Mouse (Mus musculus) heart, postnatal 14 days (tissue): Measurements from ENCODE around the gene Morn1. TPM values are rescaled to one million over a fixed set of nuclear protein-coding genes. Genes with fewer than 3 reads are reported as not detected.

Experiments used
- DNase-seq, 2 experiments: peaks; one replicate each; pipeline ENCODE4 v3.0.0; 2021 to 2022
- intact Hi-C: fragments of 180-260 bp; cut with DNase I; formaldehyde crosslinking; loops from one replicate; pipeline ENCODE4 v1.15.1; 2025
- total RNA-seq, 2 experiments: library from RNA; stranded (reverse); gene quantifications; 2 replicates each; pipeline ENCODE4 v1.2.3; 2021

The Morn1 gene
- total RNA-seq, 2 experiments from 2014 or later: 1.4 to 3.8 TPM

DNA sequence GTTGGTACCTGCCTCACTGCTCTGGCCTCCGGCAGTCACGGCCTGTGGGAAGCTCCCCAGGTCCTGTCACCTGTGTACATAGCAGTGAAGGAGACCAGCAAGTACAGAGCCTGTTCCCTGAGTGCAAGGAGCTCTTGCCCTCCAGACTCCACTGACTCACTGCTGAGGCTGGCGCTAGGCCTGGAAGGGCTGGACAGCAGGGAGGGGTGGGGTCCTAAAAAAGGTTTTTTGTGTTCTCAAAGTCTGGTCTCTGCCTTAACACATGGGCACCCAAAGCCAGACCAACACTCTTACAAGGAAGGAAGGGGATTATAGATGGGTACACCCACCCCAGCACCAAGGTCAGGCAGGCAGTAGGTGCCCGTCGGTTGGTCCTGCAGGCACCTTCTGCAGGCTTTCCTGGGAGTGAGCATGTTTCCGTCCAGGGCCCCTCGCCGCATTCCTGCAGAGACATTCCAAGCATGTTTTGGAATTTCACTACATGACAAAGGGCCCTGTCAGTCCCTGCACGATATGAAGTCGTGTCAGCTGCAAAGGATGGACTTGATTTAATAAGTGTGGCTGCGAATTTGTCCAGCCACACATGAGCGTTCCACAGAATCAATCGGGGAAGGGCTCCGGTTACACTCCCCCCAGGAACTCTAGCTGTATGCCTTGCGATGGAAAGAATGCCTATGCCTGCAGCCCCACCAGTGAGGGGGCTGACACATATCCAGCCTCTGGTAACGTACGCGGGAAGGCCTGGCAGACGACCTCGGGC, 47.5 kb downstream of the Morn1 start:
- intact Hi-C loops: loop anchor here (5.0 kb wide), 2 partner anchors 37 to 88 kb away; partner anchors contain the start of gene Ski
- peak; percentile 51 to 58 for DNase-seq

DNA sequence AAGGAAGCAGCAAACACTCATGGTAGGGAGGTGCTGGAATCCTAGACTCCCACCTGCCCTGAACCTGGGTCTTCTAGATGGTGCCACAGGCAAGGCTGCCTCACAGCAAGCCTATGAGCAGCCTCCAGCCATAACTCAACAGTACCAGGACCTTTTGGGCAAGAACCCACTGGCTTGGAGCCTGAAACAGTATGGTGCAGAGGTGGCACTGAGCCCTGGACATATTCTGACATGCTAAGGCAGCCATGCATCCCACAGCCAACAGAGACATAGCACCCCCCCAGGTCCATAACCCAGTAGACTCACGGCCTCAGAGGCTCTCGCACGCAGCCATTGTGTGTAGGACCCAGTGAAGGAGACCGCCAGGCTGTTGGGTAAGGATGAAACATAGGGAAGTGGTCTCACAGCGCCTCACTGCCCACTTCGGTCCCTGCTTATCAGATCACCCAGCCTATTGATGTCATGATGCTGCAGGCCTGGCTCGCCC, 48.4 kb downstream of the Morn1 start:
- DNase-seq: no peak
- intact Hi-C loops: loop anchor here (5.0 kb wide), 2 partner anchors 37 to 88 kb away; partner anchors contain the start of gene Ski

DNA sequence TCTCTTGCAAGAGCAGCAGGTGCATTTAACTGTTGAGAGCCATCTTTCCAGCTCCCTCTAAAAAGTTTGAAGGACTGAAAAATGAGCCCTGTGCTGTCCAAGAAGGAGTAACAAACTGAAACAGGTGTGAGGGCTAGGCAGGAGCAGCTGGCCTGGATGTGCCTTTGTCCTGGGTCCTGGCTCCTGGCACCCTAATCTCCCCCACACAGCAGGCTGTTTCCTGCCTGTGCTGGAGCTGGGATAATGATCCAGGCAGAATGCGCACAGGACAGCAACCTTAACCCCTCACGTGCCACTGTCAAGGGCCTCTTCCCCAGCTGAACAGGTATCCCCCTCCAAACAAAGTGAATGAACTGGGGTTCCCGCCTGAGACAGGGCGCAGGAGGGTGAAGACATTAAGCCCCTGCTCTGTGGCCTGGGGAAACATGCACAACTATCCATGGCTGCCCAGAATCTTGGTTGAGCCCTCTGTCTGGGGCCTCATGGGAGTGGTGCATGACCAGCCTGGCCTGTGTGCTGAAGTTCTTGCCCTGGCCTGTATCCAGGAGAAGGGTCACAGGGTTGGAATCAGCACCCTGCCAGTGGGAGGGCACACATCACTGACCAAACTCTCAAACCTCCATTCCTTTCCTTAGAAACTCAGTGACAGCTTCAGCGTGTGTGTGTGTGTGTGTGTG, 49.7 kb downstream of the Morn1 start:
- intact Hi-C loops: no loop called here
- peak in 1 of 2 experiments; percentile 58 for DNase-seq

DNA sequence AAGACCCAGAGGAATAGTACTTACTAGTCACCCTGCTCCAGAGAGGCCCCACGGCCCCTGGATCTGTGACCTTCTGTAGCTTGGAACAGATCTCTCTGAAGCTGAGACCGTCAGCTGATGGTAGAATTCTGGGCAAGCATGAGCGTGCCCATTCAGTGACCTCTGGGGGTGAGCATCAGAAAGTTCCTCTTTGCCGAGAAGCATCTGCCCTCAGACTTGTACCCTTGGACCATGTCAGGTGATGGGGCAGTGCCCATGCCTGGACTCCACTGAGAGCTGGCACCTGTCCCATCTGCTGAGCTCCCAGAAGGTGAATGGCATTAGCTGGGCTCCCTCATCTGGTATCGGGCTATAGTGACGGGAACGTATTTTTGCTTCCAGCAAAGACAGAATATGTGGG, 51.5 kb downstream of the Morn1 start:
- intact Hi-C loops: no loop called here
- DNase-seq: peak in 1 of 2 experiments; percentile 48

DNA sequence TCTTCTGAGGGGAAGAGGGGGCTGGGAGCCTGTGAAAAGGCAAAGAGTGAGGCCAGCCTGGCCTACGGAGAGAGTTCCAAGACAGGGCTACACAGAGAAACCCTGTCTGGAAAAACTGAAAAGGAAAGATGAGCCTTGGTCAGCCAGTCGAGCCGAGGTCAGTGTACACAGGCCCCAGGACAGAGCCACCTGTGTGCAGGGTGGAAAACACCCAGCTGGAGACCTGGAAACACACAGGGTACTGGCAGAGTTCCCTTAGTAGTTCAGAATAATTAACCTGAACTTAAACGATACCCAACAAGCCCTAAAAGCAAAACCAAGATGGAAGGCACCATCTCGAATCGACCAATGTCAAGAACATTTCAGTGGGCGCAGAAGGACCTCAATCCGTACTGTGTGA, 52.1 kb downstream of the Morn1 start:
- intact Hi-C loops: no loop called here

DNA sequence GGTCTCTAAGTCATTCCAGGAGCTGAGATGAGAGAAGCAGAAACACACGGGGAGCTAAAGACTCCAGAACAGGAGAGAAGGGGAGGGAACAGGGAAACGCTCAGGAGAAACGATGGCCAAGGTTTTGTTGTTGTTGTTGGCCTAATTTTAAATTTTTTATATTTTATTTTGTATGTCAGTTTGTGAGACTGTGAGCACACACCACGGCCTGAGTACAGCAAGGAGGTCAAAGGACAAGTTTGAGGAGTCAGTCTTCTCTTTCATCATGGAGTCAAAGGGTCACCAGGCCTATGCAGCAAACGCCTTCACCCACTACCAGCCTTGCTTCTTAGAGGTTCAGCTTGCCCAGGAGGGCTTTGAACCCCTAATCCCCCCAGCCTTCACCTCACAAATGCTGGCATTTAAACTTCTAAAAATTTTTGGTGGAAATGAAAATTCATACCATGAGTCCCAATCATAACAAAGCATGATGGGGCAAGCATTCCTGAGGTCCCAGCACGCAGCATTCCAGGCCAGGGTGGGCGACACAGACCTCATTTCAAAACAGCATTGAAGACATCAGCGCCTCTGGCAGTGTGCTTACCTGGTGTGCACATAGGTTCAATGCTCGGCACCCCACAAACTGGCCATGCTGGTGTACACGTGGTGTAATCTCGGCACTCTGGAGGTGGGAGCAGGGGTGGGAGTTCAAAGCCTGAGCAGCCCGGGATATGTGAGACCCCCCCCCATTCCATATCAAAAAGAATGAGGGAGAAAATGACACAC, 53.1 kb downstream of the Morn1 start:
- intact Hi-C loops: no loop called here
- DNase-seq: no peak

More for the DNA sequence above, 52.1 kb downstream of the Morn1 start:
- DNase-seq: no peak

DNA sequence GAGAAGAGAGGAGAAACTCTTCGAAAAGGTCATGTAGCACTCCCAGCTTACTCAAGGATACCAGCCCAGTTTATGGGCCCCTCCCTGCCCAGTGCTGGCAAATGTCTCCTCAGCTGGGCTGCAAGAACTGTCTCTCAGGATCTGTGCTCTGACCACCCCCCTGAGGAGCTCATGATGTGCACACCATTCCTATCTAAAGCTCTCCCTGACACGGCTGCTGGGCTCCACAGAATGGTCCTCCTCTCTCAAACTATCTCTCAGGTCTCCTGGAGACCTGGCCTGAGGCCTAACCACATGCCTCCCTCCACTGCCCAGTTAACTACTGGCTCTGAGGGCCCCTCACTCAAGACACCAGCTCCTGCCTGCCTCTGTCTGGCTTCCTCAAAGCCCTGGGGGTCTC, 53.8 kb downstream of the Morn1 start:
- no peak for DNase-seq
- intact Hi-C loops: no loop called here

DNA sequence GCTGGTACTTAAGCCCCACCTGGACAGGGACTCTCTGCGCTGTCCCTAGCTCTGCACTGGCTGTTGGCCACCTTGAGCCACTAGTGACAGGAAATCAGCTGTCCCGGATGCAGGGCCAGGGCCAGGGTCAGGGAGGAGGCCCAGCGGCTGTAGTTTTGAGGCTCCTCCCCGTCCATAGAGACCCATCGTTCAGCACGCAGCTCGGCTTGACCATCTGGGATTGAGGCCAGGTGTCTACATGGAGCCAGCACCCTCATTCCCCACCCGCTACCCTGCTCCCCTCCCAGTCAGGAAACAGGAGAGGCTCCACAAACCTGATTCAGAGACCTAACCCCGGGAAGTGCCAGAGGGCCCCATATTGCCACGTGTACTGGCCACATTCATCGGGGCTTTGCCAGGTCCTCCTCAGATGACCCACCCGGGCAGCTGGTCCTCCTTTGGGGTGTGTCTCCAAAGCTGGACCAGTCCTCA, 54.5 kb downstream of the Morn1 start:
- intact Hi-C loops: no loop called here
- peak; percentile 81 to 82 for DNase-seq

DNA sequence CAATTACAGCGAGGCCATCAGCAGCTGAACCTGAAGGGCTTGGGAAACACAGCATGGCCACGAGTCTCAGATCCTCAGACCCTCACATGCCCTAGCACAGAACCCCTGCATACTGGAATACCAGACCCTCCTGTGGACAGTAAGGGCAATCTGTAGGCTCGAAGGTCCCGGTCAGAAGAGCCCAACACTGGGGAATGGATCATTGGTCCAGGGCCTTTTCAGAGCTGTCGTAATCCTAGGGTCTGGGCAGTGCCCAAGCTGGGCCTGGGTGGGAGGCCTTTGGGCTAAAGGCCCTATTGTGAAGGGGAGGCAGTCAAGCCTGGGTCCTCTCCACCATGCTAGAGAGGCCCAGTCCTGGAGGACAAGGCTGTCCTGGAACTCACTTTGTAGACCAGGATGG, 56.5 kb downstream of the Morn1 start:
- no peak for DNase-seq
- intact Hi-C loops: no loop called here

DNA sequence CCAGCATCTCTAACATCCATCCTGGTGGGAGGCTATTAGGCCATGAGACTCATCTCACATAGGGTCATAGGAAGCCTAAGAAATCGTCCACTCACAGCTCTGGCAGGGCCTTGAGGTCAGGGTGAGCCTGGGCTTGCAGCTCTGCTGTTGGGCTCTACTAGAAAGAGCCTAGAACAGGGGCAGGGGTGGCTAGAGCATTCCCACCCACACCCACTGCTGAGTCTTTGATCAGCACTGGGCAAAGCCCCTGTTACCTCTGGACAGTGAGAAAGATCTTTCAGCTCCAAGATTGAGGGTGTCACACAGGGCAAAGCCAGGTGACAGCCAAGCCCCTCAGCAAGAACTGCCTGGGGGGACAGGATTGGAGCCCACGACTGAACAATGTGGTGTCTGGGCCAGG, 57.0 kb downstream of the Morn1 start:
- intact Hi-C loops: no loop called here
- no peak for DNase-seq

DNA sequence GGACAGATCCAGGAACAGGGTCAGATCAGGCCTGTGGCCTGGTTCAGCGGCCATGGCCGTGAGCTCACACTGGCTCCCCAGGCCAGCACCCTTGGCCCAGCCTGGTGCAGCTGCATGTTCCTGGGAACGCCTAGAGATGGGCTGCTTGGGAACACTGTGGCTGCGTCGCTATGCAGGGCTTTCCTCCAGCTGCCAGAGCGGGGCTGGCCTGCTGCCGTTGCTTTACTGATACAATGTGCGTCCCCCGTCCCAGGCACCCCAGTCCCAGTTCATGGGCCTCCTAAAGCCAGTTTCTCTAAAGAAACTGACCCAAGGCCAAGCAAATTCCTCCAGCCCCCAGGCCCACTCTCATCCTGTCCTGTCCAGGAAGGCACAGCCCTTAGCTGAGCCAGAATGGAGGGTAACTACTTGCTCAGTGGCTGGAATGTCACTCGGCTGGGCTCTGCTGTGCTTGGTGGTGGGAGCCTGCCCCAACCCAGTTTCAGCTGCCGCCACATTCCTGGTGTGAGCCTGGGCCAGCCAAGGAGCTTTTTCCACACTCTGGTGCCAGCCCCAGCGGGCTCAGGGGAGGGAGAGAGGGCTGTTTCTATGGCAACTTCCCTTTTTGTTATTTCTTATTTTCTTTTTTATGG, 57.6 kb downstream of the Morn1 start:
- DNase-seq: peak; percentile 80 to 85
- intact Hi-C loops: no loop called here

DNA sequence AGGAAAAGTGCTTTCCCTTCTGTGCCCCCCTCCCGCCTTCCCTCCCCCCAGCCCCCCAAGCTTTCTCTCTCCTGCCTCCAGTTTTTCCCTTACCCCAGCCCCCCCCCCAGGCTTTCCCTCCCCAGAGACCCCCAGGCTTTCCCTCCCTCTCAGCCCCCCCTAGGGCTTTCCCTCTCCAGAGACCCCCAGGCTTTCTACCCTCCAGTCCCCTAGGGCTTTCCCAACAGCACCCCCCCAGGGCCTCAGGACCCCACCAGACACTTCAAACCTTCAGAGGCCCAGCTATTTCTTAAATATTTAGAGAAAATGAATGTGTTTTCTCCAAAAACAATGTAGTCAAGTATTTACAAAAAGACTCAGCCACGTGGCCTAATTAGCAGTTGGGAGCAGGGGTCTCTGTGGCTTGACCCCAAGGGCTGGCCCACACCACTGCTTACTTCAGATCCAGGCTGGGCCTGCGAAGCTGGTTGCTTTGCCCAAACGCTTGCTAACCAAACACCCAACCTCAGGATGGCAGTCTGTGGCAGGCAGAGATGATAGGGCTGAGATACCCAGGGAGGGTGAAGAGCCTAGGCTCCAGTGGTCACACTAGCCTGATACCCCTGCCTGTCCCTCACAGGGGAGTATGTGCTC, 58.3 kb downstream of the Morn1 start:
- intact Hi-C loops: no loop called here
- no peak for DNase-seq

DNA sequence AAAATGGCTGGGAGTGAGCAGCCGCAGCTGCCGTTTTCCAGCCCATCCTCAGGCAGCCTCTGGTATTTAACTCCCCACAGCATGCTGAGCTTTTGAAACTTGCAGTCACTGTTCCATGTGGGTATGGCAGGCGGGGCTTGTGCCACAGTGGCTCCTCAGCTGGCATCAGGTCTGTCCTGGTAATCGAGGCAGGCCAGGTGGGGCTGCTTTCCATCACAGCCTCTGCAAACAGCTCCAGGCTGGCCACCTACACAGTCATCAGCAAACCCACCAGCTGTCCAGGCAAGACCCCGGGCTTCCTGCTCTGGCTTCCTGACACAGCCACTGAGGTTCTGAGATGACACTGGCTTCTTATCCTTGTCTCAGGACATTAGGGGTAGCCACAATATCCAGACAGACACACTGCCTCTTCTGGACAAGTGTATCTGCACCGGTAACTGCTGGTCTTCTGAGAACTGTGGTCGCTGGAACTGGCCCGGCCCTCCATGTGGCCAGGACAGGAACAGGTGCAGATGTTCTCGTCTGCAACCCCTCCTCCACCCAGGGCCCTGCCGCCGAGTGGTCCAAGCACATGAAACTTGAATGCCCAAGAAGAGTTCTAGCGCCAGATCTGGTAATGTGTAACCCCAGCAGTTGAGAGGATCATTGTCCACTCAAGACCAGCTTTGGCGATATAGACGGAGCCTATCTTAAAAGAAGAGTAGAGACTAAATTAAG, 59.9 kb downstream of the Morn1 start:
- no peak for DNase-seq
- intact Hi-C loops: no loop called here

DNA sequence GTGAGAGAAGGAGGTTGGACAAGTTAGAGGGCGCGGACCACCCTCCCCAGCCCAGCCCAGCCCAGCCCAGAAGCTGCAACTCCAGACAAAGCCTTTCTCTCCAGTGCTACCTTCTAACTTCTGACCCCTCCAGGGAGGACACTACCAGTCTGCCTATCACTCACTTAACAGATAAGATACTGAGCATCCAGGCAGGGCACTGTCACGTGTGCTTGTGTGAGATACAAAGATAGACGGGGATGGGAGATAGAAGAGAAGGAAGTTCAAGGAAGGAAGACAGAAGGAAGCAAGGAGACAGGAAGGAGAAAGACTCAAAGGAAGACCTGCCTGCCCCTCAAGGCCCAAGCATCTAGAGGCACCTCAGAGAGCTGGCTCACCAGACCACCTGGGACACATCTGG, 62.1 kb downstream of the Morn1 start:
- DNase-seq: no peak
- intact Hi-C loops: no loop called here

DNA sequence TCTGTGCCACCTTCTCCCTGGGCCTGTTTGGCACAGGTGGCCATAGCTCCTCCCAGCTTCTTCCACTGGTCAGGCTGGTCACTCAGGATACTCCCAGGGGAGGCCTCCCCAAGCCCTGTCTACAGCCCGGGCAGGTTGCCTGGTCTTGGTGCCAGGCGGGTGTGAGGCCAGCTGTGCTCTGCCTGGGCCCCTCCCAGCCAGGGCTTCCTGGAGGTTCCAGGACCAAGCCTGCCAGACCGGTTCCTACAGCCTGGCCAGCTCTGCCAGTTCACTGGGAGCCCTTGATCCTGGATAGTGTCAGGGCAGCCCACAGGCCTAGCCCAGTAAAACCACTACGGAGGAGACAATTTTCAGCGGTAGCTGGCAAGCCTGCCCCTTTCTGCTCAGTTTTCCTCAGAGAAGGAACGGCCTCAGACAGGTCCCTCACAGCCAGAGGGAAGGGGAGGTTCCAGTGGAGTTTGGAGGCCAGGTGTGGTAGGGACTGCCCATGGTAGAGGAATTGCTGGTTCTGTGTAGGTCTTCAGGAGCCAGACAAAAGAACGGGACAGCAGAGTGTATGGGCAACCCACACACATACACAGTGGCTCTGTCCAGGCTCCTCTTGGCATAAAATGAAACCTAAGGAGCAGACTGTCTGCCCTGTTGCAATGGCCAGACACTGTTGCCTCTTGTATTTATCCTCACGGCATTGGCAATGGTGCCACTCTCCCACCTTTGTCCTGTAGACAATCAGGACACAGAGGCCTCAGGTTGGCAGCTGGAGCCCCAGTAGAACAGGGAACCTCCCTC, 62.7 kb downstream of the Morn1 start:
- intact Hi-C loops: no loop called here
- DNase-seq: peak; percentile 72 to 83

DNA sequence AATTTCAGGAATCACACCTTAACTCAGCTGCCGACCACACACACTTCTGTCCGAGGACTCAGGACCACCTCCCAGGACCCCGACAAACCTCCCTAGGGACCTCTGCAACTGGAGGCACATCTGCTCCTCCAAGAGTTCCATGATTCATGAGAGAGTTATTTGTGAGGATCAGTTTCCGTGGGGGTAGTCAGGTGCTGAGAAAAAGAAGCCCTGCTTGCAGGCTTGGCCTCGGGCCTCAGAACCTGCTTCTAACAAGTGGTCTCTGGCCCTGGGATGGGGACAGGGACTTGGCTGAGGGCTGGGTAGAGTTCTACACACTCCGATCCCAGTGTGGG, 63.5 kb downstream of the Morn1 start:
- intact Hi-C loops: loop anchor here (1.0 kb wide), 1 partner anchor 71 kb away; no protein-coding TSS in a partner anchor
- no peak for DNase-seq

DNA sequence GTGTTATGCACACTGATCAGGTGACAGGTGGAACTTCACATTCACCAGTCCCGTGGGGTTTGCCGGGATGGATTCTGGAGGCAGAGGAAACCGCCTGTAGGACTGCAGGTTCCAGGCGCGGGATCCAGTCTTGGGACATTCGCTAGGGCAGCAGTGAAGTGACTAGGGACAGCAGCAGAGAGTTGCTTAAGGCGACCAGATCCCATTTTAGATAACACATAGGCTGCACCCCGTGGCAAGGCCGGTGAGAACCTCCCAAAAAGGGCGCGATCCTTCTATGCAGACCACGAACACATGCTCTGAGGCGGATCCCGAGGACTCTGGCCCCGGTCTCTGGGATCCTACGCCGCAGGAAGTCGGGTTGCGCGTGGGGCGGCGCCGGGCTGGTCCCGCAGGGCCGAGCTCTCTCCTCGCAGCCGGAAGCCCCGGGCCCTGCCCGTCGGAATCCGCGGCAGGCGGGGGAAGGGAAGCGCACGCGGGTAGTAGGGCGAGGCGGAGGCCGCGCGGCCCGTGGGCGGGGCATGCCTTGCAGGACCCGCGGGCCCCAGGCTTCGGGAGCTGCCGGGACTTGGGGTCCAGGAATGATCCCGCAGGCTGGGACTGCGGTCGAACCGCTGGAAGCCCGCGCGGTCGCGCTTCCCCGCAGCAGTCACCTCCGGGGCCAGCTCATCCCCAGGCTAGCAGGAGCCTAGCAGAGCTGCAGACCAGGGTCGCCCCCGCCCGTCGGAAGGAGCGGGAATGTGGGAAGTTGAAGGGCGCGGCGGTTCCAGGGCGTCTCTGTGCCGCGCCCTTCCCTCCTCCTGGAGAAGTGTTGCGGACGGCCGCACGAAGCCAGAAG, 64.1 kb downstream of the Morn1 start:
- DNase-seq: peak; percentile 95
- intact Hi-C loops: loop anchor here (1.0 kb wide), 1 partner anchor 71 kb away; no protein-coding TSS in a partner anchor
